Mouse (Mus musculus): ENCODE data around the gene Agbl1. TPM values are rescaled to one million over a fixed set of nuclear protein-coding genes. Genes with fewer than 3 reads are reported as not detected.
"Not testable (repeated sequence)": the region's sequence is repeated elsewhere in the genome, so short reads cannot be mapped to it uniquely, and the experiment has no call there.

Gene Agbl1
- polyA plus RNA-seq, 1 experiment: 0.28 TPM

GRCm38 (mm10) chr7:76661072-76661471 lies 431.4 kb downstream of the Agbl1 start:
- H3K4me3 ChIP-seq (replicated peaks; ENCODE audit: extremely low read depth, low read depth, low read length): no peak overlapping the region
- TF ChIP-seq CTCF (IDR thresholded peaks at IDR 0.05; ENCODE audit: insufficient read depth, low read length) (no peak), POLR2A (IDR thresholded peaks at IDR 0.05; ENCODE audit: borderline replicate concordance, extremely low read depth, low read depth, low read length) (no peak)
- H3K4me1 ChIP-seq (ENCODE audit: control insufficient read depth, insufficient read depth, low read length): no peaks in the 10 kb centered on the region
- WGBS: 41% methylated on average over 5 of the region's 5 CpGs
- no peak for DNase-seq

- TF ChIP-seq POLR2A (IDR thresholded peaks at IDR 0.05; ENCODE audit: borderline replicate concordance, extremely low read depth, low read depth, low read length) (no peak), CTCF (IDR thresholded peaks at IDR 0.05; ENCODE audit: insufficient read depth, low read length) (no peak)
- Histone ChIP-seq H3K4me1 (ENCODE audit: control insufficient read depth, insufficient read depth, low read length) (no peaks in the 10 kb centered on the region), H3K4me3 (replicated peaks; ENCODE audit: extremely low read depth, low read depth, low read length) (no peak overlapping the region)
- no peak for DNase-seq
- 69% methylated on average over 3 of the region's 3 CpGs for WGBS
Observed at GRCm38 (mm10) chr7:76674856-76675255, 445.2 kb downstream of the Agbl1 start.

- TF ChIP-seq CTCF (IDR thresholded peaks at IDR 0.05; ENCODE audit: insufficient read depth, low read length): no peak
- 41% methylated on average over 1 of the region's 1 CpGs for WGBS
- no peak for DNase-seq
- H3K4me3 ChIP-seq (replicated peaks; ENCODE audit: extremely low read depth, low read depth, low read length): no peak overlapping the region
- no peaks in the 10 kb centered on the region for H3K4me1 ChIP-seq (ENCODE audit: control insufficient read depth, insufficient read depth, low read length)
Observed at GRCm38 (mm10) chr7:76701224-76701623, 471.5 kb downstream of the Agbl1 start.

- WGBS: 88% methylated on average over 7 of the region's 7 CpGs
Observed at GRCm38 (mm10) chr7:76732220-76732619, 502.5 kb downstream of the Agbl1 start.

GRCm38 (mm10) chr7:76777237-76777855 lies 547.7 kb downstream of the Agbl1 start:
- H3K4me1 ChIP-seq (ENCODE audit: control insufficient read depth, insufficient read depth, low read length): no peaks in the 10 kb centered on the region
- WGBS: 27% methylated on average over 5 of the region's 5 CpGs
- TF ChIP-seq CTCF (IDR thresholded peaks at IDR 0.05; ENCODE audit: insufficient read depth, low read length) (no peak), POLR2A (IDR thresholded peaks at IDR 0.05; ENCODE audit: borderline replicate concordance, extremely low read depth, low read depth, low read length) (no peak)
- H3K4me3 ChIP-seq (replicated peaks; ENCODE audit: extremely low read depth, low read depth, low read length): no peak overlapping the region
- no peak for DNase-seq

More at GRCm38 (mm10) chr7:76732220-76732619, 502.5 kb downstream of the Agbl1 start:
- not testable (repeated sequence) for H3K4me1 ChIP-seq (ENCODE audit: control insufficient read depth, insufficient read depth, low read length); H3K4me3 ChIP-seq (replicated peaks; ENCODE audit: extremely low read depth, low read depth, low read length); DNase-seq

- H3K4me3 ChIP-seq (replicated peaks; ENCODE audit: extremely low read depth, low read depth, low read length): no peak overlapping the region
- 68% methylated on average over 4 of the region's 4 CpGs for WGBS
- DNase-seq: no peak
- H3K4me1 ChIP-seq (ENCODE audit: control insufficient read depth, insufficient read depth, low read length): no peaks in the 10 kb centered on the region
- TF ChIP-seq POLR2A (IDR thresholded peaks at IDR 0.05; ENCODE audit: borderline replicate concordance, extremely low read depth, low read depth, low read length) (no peak), CTCF (IDR thresholded peaks at IDR 0.05; ENCODE audit: insufficient read depth, low read length) (no peak)
Observed at GRCm38 (mm10) chr7:76780446-76780845, 550.8 kb downstream of the Agbl1 start.

GRCm38 (mm10) chr7:76788561-76789306 lies 559.0 kb downstream of the Agbl1 start:
- DNase-seq: no peak

GRCm38 (mm10) chr7:76790041-76790440 lies 560.4 kb downstream of the Agbl1 start:
- Histone ChIP-seq H3K4me3 (replicated peaks; ENCODE audit: extremely low read depth, low read depth, low read length) (no peak overlapping the region), H3K4me1 (ENCODE audit: control insufficient read depth, insufficient read depth, low read length) (no peaks in the 10 kb centered on the region)
- 37% methylated on average over 2 of the region's 2 CpGs for WGBS
- TF ChIP-seq POLR2A (IDR thresholded peaks at IDR 0.05; ENCODE audit: borderline replicate concordance, extremely low read depth, low read depth, low read length): no peak
- TF ChIP-seq CTCF (IDR thresholded peaks at IDR 0.05; ENCODE audit: insufficient read depth, low read length): no peak
- no peak for DNase-seq

More at GRCm38 (mm10) chr7:76788561-76789306, 559.0 kb downstream of the Agbl1 start:
- 13% methylated on average over 1 of the region's 1 CpGs for WGBS
- Histone ChIP-seq H3K4me3 (replicated peaks; ENCODE audit: extremely low read depth, low read depth, low read length) (no peak overlapping the region), H3K4me1 (ENCODE audit: control insufficient read depth, insufficient read depth, low read length) (no peaks in the 10 kb centered on the region)
- TF ChIP-seq CTCF (IDR thresholded peaks at IDR 0.05; ENCODE audit: insufficient read depth, low read length) (no peak), POLR2A (IDR thresholded peaks at IDR 0.05; ENCODE audit: borderline replicate concordance, extremely low read depth, low read depth, low read length) (no peak)

- WGBS: 64% methylated on average over 4 of the region's 4 CpGs
- no peak for DNase-seq
Observed at GRCm38 (mm10) chr7:76791247-76791646, 561.6 kb downstream of the Agbl1 start.

GRCm38 (mm10) chr7:76810003-76810402 lies 580.3 kb downstream of the Agbl1 start:
- Histone ChIP-seq H3K4me1 (ENCODE audit: control insufficient read depth, insufficient read depth, low read length) (no peaks in the 10 kb centered on the region), H3K4me3 (replicated peaks; ENCODE audit: extremely low read depth, low read depth, low read length) (no peak overlapping the region)
- WGBS: 27% methylated on average over 3 of the region's 3 CpGs
- no peak for DNase-seq
- no peak for TF ChIP-seq CTCF (IDR thresholded peaks at IDR 0.05; ENCODE audit: insufficient read depth, low read length)
- no peak for TF ChIP-seq POLR2A (IDR thresholded peaks at IDR 0.05; ENCODE audit: borderline replicate concordance, extremely low read depth, low read depth, low read length)

More at GRCm38 (mm10) chr7:76791247-76791646, 561.6 kb downstream of the Agbl1 start:
- no peak for TF ChIP-seq POLR2A (IDR thresholded peaks at IDR 0.05; ENCODE audit: borderline replicate concordance, extremely low read depth, low read depth, low read length)
- Histone ChIP-seq H3K4me3 (replicated peaks; ENCODE audit: extremely low read depth, low read depth, low read length) (no peak overlapping the region), H3K4me1 (ENCODE audit: control insufficient read depth, insufficient read depth, low read length) (no peaks in the 10 kb centered on the region)
